In the genomic region with DNA sequence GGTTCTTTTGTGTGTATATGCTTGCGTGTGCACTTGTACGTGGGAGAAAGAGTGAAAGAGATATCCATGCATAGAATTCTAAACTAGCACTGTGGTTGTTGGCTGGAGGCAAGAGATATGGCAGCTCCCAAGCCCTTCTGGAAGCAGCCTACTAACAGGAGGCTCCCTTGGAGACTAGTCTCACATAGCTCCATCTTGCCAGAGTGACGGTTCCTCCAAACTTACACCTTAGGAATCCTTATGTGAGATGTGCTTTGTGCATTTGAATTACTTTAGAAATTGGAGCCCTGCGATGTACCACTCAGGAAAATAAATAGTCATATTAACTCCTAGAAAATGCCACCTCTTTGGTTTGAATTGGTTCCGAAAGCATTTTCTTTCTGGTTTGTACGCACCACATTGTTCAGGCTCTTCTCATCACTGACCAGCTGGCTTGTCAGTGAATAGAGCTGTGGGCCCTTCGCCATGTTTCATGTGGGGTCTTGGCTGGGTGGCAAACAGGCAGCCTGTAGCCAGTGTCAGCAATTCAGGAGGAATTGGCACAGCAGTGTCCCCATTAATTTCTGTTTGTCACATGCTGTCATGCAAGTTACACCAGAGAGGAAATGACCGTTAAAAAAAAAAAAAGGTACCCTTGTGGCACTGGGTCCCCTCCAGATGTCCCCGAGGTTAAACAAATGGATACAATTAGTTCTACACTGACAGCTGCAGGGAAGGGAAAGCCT, we compare ENCODE assay signal across 7 mouse cellular contexts.
A peak's percentile ranks its signal among the peaks of the same experiment; 100 is the strongest.
DNase-seq lines count a peak whose midpoint lies in the region; ATAC-seq and TF ChIP-seq lines count a peak whose summit lies in the region.
"Not testable (repeated sequence)": the region's sequence is repeated elsewhere in the genome, so short reads cannot be mapped to it uniquely, and the experiment has no call there.

No protein-coding gene starts in this region.

- H3K27ac ChIP-seq in cerebellum, adult 2 months (ENCODE audit: insufficient read depth, low read length) = peak overlapping the region; percentile 65; the same call in 1 of the 2 replicates

- not testable (repeated sequence) for H3K4me3 ChIP-seq in cerebellum, adult 2 months (replicated peaks; ENCODE audit: insufficient read depth, low read depth, low read length)

- 0 out of 2 replicates have a peak, but pooled peaks have one; percentile 40 for ATAC-seq in cerebellum, adult (ENCODE audit: insufficient number of reproducible peaks, low FRiP score, low TSS enrichment)

- 23% methylated on average over 9 of the region's 9 CpGs for WGBS in cerebellum, adult 2 months

- DNase-seq in cerebellum, adult 11-12 months = peak; percentile 64
- peak; percentile 29 to 65 for DNase-seq in cerebellum, adult 2 months
- peak; percentile 75 for DNase-seq in cerebellum, adult 9-10 months
- DNase-seq in cerebellum, postnatal 10 days = peak; percentile 56 to 62
- DNase-seq in cerebellum, postnatal 25 days = peak; percentile 33 to 39
- peak; percentile 34 for DNase-seq in left cerebral cortex, postnatal 4 days

- not testable (repeated sequence) for H3K27me3 ChIP-seq in cerebellum, adult 2 months (ENCODE audit: control insufficient read depth, insufficient read depth, low read length)

- H3K4me1 ChIP-seq in cerebellum, adult 2 months (ENCODE audit: control insufficient read depth, insufficient read depth, low read length) = not testable (repeated sequence)

- not testable (repeated sequence) for TF ChIP-seq CTCF in cerebellum, adult 2 months (IDR thresholded peaks at IDR 0.05; ENCODE audit: borderline replicate concordance, insufficient read depth, low read depth, low read length)

- TF ChIP-seq POLR2A in cerebellum, adult 2 months (IDR thresholded peaks at IDR 0.05; ENCODE audit: borderline replicate concordance, insufficient read depth, low read length) = not testable (repeated sequence)

- intact Hi-C loops in left cerebral cortex, postnatal 4 days (cut with DNase I) = not testable (repeated sequence)
